Mouse (Mus musculus) spleen, postnatal 36 days (tissue): ENCODE results near the gene Setd5.
A peak's percentile ranks its signal among the peaks of the same experiment; 100 is the strongest.

Experiments used
- DNase-seq, 2 experiments: peaks; one replicate each; pipeline ENCODE4 v3.0.0; 2022; ENCODE audit warnings: low spot score in 2 of 2, mixed read lengths in 1 of 2

Setd5 gene

DNA sequence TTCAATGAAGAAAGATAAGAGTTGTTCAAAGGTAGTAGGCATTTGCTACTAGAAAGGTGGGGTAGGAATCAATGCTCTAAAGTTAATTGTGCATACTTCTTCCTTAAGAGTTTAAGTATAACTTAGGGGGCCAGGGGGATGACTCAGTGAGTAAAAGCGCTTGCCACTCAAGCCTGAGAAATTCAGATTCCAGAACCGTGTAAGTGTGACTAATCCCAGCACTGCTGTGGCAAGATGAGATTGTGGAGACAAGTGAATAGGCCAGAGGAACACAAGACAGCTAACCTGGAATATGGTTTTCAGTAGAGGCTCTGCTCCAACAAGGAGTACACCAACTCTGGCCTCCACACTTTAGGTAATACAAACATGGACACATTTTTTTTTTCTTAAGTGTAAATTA is 56.2 kb downstream of the Setd5 start:
- no peak for DNase-seq

DNA sequence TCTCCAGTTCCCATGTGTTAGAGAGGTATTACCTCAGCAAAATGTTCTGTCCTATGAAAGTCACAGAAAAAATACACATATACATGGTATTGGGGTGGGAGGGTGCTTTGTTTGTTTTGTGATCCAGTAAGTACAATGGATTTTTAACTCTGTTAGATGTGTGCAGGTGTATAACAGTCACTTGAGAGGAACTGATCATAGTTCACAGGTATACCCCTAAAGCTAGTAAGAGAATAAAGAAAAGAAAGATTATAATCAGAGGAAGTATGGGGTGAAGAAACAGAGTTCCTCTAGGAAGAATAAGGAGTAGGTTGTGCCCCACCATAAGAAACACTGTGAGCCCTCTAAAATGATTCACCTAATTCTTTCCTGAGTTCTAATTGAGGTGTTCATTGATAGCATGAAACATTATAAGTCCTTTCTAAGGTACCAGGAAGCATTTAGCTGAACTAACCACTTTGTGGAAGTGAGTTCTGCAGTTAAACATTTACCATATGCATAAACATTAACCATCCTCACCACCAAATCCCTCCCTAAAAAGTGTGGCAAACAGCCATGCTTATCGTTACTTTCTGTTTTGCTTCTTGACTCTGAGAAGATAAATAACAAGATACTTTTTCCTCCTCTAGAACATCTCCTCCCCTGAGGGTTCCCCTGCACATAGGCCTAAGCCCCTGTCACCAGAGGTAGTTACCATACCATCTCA is 64.4 kb downstream of the Setd5 start:
- no peak for DNase-seq

DNA sequence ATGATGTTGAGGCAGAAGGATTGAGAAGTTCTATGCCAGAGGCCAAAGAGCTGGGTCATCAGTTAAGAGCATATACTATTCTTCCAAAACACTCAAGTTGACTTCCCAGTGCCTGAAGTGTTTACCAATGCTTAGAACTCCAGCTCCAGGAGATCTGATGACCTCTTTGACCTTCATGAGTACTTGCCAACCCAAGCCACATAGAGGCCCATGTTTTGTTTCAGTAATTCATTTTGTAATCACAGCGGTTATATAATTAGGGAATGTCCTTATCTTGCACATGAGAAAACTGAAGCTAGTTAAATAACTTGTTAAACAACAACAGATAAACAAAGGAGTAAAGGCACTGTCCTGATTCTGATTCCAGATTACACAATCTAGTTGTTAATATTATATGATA is 67.6 kb downstream of the Setd5 start:
- no peak for DNase-seq

DNA sequence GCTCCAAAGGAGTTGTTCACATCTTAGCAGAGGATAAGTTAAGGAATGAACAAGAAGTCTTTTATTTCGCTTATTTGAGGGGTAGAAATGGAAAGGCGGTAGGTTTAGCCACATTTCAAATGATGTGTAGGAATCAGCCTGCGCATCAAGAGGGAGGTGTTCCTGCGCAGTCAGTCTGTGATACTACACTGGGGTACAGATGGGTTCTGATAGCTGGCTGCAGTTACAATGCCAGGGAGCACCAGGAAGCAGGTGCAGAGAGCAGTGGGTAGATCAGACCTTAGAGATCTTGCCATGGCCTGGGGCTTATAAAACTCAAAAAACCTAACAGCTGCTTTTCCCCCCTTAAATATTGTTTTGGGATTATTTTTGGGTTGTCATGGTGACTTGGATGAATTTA is 68.1 kb downstream of the Setd5 start:
- DNase-seq = no peak

DNA sequence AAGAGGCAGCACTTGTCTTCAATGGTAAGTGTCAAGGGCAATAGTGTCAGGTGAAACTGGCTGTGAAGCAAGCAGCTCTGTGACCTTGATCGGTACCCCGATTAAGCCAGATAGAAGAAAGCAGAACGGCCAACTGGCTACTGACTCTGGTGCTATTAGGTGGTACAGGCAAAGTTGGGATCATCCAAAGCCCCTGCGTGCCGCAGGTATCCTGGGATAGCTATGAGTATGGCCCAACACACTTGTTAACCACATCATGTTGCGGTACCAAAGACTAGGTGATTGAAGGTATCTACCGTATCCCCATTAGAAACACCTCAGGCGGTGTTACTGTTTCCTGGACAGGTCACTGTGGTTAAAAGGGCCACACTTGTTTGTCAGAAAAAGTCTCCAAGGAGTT is 76.9 kb downstream of the Setd5 start:
- DNase-seq = no peak

DNA sequence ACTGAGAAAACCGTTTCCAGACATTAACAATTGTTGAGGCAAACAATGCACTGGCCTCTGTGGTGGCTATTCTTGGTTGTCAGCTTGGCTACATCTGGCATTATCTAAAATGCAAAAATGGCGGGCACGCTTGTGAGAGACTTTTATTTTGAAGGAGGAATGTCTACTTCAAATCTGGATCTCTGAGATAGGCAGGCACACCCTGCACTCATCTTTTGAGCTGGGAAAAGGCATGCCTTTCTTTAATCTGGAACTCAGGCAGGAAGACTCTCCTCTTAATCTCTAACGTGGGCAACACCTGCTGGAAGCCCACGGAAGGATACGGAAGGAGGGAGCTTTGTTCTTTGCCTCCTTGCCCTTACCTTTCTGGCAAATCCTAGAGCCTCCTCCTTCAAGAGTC is 77.7 kb downstream of the Setd5 start:
- no peak for DNase-seq

DNA sequence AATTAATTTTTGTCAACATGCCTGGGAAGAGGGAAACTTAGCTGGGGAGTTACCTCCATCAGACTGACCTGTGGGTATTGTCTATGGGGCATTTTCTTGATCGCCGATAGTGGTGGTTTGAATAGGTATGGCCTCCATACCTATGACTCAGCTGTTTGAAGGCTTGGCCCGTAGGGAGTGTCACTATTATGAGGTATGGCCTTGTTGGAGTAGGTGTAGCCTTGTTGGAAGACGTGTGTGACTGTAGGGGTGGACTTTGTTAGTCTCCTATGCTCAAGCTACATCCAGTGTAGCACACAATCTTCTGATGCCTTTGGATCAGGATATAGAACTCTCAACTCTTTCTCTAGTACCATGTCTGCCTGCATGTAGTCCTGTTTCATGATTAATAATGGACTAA is 78.9 kb downstream of the Setd5 start:
- DNase-seq = no peak

DNA sequence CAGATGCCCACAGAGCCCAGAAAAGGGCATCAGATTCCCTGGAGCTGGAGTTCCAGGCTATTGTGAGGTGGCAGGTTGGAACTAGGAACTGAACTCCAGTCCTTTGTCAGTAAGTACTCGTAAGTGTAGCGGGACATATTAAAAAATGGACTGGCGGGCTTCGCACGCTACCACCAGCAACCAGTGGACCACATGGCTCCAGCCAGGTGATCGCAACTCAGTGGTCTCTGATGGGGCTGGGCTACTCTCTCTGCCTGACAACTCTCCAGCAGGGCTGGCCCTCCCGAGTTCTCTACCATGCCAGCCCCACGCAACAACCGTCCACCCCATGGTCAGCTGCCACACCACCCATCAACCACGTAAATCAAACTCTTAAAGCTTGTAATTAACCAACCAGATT is 82.9 kb downstream of the Setd5 start:
- no peak for DNase-seq

DNA sequence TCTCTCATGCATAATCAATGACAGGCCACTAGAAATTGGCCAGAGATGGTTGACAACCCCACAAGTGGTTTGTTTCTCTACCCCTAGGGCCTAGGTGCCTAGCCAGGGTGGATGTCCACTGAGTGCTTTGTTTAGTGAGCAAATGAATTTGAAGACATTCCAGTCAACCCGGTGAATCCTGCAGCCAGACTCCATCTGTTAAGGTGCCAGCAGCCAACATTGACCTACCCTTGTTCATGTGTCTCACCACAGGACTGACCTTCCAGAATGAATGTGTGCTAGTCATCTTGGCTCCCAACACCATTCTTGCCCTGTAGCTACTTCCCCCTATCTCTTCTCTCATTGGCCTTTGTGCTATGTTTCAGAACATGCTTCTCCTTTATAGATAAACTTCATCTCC is 84.8 kb downstream of the Setd5 start:
- DNase-seq = no peak

DNA sequence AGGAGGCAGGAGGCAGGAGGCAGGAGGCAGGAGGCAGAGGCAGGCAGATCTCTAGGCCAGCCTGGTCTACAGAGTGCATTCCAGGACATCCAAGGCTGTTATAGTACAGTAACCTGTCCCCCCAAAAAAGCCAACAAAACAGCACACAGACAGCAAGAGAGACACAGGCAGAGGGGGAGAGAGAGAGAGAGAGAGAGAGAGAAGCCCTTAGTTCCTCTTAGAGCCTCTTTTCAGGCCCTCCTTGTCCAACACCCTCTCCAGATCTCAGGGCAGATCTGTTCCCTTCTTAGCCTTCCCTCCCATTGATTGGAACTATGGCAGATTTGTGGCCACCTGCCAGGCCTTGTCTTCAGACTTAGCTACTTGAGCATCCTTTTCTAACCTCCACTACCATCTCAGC is 86.3 kb downstream of the Setd5 start:
- DNase-seq = no peak

DNA sequence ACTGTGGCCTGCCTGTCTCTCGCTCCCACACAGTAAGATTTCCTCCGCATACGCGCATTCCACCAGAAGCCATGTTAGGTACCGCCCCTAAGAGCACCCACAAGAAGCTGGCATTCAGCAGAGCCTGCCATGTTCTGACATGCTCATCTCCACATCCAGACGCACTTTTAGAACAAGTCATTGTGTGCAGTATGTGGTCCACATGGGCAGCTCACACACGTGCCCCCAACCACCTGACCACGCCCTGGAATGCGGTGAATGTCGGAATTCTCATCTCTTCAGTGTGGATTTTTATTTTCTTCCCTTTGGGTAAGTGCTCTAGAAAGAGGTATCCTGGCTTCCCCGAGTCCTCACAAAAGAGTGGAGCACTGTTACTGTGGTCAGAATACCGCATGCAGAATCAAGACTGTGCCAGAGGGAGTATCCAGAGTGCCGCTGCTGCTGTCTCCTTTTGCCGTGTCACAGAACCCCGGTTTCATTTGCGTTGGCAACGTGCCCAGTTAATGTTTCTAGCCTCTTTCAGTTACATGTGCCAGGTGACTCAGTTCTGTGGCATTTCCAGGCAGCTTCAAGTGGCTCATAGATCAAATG is 89.6 kb downstream of the Setd5 start:
- no peak for DNase-seq

DNA sequence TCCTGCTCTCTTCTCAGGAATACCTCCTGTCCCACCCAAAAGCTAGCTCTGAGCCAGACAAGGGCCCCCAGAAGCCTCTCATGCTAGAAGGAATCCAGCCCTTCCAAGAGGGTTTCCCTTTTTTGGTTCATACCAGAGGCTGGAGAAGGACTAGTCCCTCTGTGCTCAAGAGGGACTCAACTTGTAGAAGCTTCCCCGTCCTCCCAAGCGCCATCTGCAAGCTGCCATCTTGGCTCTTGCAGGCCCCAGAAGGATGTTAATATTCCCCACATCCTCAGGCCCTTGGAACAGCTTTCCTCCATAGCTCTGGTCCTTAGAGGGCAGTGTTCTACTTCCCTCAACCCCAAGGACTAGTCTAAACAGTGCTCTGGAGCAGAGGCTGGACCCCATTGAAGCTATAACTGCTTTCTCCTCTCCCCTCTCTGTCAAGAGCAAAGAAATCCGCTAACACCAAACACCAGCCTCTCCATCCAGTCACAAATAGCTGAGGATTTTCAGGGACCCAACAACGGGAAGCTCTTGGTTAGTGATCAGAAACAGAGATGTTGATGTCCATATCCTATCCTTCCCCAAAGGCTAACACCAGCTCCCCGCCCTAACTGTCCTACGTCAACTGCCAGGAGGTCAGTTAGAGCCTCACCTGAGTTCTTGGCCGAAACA is 91.3 kb downstream of the Setd5 start:
- DNase-seq = no peak

DNA sequence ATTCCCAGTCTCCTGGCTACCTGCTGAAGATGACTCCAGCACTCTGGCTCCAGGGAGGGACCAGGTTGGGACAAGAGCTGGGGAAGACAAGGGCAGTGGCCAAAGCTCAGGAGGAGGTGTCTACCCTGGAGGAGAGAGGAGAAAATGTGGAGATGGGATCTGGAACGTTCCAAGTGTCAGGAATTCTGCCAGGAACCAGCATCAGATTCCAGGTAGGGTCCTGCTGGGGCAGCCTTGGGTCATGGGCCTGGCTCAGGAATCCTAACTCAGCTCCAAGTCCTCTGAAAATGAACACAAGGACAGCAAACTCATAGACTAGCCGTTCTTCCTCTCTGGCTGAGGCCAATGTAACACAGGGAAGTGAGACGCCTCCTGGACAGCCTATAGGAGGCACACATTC is 92.7 kb downstream of the Setd5 start:
- no peak for DNase-seq

DNA sequence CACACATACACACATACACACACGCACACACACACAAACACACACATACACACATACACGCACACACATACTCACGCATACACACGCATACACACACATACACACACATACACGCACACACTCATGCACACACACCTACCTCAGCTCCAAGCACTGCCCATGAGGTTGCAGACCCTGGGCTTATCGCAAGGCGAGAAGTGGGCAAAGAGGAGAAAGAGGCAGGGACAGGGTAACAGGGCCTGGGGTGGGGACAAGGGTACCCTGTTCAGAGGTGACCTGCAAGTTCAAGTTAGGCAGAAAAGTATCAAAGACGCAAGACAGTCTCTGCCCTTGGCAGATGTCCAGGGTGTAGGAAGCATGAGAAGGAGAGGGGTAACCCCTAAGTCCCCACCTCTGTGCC is 93.5 kb downstream of the Setd5 start:
- no peak for DNase-seq

DNA sequence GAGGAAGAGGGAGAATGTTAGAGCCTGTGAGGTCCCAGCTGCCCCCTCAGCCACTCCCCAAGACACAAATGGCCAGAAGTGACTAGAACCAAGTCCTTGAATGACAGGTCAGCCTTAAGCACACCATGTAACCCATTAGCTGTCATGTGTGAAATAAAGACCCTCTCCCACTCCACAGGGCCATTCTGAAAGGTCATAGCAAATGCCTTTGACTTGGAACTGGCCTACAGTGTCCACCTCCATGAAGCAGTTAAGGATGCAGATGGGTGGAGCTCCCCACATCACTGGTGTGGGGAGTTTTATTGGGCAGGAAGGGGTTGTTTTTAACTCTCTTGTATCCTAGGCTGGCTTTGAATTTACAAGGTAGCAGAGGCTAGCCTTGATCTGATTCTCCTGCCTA is 94.8 kb downstream of the Setd5 start:
- no peak for DNase-seq

DNA sequence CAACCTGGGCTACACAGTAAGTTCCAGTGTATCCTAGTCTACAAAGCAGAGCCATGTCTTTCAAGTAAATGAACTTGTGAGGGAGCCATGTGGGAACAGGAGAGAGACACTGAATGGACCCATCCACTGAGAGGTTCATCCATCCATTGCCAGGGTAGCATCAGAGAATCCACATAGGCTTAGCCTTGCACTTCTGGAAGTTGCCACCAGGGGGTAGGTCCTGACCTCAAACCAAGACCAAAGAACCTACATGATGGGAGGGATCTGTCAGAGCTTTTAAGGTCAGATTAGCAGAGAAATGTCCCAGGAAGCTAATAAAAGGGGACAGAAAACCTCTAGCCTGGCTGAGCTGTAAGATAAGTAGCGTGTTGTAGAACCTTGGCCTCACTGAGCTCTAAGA is 95.4 kb downstream of the Setd5 start:
- DNase-seq = peak; percentile 55 to 57

DNA sequence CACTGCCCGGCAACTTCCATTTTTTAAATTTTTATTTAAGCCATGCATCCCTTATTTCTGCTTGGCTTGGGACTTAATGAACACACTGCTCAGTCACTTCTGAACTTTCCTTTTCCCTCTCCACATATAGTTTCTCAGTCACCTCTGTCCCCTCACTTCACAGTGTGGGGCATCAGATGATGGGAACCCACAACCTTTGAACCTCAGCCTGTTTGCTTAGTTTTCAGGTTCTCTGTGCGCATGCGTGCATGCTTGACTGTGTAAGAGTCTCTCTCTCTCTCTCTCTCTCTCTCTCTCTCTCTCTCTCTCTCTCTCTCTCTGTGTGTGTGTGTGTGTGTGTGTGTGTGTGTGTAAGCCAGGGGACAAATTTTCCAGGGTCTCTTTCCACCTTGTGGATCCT is 98.3 kb downstream of the Setd5 start:
- no peak for DNase-seq

DNA sequence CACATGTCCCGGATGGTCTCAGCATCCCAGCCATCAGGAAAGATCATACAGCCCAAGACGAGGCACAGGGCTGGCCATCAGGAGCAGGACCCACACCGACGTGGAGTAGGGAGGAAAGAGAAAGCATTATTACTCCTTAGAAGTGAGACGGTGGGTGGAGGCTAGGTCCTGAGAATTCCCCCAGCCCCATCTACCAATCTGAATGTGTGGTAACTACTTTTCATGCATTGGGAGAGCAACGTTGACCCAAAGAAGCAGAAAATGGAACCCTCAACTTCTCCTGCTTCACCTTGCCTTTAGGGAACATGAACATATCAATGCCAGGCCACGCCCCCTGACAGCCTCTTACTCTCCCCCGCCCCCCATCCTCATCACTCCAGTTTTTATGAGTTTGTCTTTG is 99.4 kb downstream of the Setd5 start:
- no peak for DNase-seq

DNA sequence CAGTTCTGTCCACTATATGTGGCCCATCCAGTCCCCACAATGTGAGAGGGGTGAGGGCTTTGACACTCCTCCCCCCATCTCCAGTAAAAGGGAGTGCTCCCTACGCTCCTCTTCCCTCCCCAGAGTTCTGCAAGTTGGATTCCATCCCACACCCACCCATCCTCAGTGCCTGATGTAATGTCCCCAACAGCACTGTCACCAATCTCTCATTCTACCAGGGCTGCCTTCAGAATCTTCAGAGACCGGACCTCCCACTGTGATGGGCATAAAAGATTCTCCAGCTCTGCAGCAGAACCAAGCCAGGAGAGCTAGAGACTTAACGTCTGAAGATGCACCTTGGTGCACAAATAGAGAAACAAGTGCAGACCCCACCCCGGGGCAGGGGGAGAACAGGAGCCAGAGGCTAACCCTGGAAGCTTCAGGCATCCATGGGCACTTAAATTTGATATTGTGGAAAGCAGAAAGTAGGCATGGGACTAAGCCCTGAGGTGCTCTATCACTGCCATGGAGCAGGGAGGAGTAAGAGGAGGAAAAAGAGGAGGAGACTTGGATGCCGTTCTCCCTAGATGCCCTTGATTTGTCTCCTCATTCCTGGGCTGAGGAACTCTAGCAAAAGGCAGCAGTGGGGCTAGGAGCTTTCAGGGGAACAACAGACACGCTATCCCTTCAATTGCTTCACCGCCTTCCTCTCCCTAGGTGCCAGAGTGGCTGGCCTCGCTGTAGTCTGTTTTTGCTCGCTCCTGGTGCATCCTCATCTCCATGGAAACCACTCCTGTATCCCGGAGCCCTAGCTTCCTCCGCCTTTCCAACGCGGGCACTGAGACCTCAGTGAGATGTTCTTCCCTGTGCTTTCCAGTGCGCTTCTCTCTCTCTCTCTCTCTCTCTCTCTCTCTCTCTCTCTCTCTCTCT is 101.4 kb downstream of the Setd5 start:
- DNase-seq = no peak

DNA sequence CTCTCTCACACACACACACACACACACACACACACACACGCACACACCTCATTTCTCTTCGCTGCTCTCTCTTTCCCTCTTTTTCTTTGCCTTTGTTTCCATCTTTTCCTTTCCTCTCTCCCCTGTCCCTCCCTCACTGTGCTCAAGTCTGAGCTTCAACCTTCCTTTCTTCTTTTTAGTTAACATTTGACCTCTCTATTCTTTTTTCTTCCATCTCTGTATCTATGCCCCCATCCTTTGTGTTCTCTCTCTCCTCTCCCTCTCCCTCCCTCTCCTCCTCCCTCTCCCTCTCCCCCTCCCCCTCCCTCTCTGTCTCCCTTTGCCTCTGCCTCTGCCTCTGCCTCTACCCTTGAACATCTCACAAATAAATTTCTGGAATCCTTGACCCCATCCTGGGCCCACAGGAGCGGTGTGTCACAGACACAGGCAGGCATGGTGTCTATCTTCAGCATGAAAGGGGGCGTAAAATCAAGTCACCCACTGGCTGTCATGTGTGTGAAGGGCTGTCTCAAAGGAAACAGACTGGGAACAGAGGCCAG is 102.1 kb downstream of the Setd5 start:
- no peak for DNase-seq

DNA sequence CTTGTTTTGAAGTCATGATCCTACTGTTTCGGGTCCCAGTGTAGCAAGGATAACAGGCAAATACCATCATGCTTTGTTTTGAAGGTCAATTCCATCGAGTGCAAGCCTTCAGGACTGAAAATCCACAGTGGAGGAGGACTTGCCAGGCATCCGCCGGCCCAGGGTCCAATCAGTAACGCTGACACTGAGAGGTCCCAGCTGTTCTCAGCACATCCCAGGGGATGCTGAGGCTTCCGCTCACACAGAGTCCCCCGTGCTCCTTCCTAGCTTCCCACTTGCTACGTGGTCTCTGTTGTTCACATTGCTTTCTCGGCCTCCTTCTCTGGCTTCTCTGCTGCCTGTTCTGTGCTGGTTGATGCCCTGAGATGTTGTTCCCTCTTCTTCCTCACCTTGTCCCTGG is 107.0 kb downstream of the Setd5 start:
- DNase-seq = no peak

DNA sequence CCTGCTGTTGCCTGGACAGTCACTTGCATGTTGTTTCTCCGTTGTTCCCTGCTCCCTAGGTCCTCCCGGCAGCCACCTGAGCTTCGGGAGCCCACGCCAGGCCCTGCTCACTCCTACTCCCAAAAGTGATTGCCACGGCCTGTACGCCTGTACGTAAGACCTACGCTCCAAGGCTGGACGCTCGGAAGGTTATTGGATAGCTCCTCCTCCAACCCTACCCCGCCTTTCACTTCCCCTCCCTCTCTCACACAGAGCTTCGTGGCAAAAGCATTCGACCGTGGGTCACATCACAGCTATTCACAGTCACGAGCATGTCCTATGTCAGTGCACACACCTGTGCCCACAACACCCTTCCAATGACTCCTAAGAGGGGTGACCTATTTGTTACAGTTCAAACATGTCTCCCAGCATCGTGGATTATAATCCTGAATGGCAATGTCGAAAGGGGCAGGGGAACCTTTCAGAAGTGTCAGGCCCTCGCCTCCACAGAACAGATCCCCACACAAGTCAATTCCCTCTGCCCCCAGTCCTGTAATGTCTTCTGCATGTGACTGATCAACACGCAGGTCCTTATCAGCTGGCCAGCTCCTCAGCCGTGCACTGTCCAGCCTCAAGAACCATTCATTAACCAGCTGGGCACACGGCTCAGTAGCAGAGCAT is 107.8 kb downstream of the Setd5 start:
- no peak for DNase-seq
